Mouse (Mus musculus): ENCODE measurements around the gene Metrnl.

- TF ChIP-seq CTCF (IDR thresholded peaks at IDR 0.05; ENCODE audit: extremely low read depth, insufficient read depth, low read length) (no peak), POLR2A (IDR thresholded peaks at IDR 0.05; ENCODE audit: extremely low read depth, insufficient read depth, low read length) (no peak)
Observed at GRCm38 (mm10) chr11:121706521-121707005, 5.2 kb downstream of the Metrnl start.
